Mouse (Mus musculus) kidney, postnatal 10 days (tissue): ENCODE results near the gene F2.
A peak's percentile ranks its signal among the peaks of the same experiment; 100 is the strongest.

ENCODE experiments used
- DNase-seq: peaks from one replicate; pipeline ENCODE4 v3.0.0; 2021; ENCODE audit warnings: mixed read lengths

The F2 gene

DNA sequence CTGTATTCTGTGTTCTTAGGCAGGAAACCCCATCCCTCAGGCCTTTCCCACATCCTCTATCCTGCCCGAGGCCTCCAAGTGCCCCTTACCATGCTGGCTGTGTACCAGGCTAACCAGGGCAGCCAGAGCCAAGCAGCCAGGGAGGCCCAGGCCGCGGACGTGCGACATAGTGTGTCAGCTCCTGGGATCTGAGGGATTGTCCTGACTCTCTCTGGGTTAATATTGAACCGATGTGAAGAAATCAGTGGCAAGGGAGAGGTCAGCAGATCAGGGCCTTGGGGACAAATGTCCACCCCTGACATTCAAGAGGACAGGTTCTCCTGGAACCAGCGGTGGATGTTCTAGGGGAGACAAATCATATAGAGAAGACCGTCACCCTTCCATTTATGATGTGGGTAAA lies at the start of gene F2:
F2 (minus strand) TSS at position 186 of the 400 bp plus-strand sequence.
- DNase-seq, result no peak

DNA sequence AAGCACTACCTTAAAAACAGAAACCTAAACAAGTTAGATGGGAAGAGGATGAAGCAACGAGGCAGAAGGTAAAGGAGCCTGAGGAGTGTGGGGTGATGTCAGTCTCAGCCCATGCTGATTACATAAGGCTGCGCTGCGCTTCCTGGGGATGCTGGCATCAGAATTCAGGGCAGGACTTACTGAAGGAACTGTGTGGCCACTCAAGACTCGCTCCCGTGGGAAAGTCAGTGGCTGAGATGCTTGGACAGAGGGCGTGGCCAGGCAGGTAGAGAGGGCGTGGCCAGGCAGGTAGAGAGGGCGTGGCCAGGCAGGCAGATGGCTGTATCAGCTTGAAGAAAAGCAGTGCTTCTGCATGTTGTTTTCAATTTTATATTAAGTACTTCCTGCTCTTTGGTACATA lies 47.7 kb upstream of the F2 start:
- no peak for DNase-seq

DNA sequence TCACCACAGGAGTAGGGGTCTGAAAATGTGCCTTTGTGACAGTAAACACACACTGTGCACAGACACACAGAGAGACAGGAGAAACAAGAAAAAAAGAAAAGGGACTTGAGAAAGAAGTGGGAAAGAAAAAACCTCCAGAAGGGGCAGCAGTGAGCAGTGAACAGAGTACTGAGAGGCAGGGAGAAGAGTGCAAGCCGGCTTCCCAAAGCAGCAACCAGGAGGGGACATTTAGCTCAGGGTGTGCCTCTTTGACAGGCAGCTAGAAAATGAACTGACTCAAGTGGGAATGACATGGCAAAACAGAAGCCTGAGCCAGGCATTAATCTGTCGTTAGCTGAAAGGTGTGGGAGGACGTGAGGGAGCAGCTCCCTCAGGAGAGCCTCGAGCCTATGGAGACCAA lies 46.6 kb upstream of the F2 start:
- DNase-seq, result peak; percentile 70

DNA sequence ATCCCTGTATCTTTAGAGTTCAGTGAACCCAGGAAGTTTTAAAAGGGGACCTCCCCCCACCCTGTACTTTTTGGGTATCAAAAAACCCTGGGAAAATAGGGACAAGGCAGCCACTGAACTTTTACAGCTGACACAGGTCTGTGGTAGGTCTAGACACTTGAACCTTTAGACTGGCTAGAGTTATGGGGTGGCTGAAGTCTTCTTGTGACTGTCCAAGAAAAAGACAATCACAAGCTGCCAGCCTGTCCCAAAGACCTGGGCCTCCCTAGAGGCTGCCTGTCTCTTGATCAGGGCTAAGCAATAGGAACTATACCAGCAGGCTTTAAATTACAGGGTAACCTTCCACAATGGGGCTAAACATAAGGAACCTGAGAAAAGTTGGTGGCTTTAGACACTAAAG lies 40.7 kb upstream of the F2 start:
- no peak for DNase-seq

DNA sequence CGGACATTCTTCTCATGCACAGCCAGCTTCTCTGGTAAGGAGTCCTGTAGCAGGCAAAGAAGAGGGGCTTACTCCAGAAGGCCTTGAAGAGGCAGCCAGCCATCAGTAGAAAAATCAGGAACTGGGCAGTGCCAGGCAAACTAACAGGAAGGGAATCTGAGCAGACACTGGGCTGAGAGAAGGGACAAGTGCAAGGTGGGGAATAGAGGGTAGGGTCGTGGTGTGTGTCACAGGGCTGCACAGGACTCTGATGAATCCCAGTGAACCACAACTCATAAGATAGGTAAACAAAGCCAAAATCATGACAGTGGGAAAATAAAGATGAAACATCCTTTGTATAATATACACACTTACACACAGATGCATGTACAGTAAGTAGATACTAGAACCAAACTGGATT lies 40.2 kb upstream of the F2 start:
- DNase-seq, result no peak

DNA sequence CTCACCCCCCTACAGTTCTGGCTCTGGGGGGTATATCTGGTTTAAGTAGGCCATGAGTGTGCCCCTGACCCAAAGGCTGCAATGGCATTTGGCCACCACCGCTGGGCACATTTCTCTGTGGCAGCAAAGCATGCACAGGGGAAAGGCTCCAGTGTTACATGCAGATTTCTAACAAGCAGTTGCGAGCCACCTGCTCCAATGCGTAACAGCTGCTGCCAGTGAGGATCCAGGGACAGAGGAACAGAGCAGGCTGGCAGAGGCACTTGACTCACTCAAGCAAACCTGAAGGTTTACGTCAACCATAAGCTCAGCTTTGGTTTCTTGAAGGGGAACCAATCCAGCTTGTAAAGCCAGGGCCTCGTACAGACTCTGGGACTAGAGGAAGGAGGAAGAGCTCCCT lies 38.7 kb upstream of the F2 start:
- DNase-seq, result no peak

DNA sequence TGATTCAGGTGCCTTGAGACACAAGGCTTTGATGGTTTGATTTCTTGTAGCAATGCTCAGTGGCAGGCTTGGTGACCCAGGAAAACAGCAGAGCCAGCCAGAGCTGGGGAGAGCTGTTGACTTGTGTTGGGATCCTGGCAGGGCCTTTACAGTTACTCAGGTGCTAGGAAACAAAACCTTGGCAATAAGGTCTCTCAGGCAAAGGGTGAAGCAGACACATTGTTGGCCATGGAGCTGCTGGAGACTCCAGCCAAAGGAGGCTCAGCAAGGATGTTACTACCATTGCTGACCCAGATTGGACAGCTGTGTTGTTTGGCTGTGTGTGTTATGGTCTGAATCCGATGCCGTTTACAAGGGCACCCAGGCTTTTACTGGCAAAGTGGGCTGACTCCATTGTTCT lies 37.4 kb upstream of the F2 start:
- no peak for DNase-seq

DNA sequence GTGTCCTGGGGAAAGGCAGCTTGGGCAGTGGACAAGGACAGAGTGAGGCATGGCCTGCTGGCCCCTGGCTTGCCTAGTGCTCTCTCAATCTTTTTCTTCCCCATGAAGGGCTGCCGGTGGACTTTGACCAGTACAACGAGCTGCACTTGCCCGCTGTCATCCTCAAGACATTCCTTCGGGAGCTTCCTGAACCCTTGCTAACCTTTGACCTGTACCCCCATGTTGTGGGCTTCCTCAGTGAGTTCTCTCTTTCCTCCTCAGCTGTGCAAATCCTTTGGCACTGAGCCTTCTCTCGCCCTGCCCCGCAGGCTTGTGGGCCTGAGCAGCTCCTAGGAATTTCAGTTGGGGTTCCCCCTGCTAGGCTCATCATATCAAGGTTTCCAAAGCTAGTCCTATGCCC lies 33.8 kb upstream of the F2 start:
- peak; percentile 33 for DNase-seq

DNA sequence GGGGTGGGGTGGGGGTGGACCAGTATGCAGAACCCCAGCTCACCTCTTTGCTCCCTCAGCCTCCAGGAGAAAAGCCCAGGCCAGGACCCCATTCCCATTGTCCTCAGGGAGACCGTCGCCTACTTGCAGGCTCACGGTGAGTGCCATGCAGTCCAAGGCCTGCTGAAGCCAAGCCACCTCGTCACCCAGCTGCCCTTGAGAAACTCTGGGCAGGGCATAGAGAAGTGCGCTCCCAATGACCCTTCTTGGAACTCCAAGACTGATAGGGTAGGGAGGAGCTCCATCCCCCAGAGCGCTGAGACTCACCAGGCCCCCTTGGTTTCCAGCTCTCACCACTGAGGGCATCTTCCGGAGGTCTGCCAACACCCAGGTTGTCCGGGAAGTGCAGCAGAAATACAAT lies 33.1 kb upstream of the F2 start:
- DNase-seq, result no peak

DNA sequence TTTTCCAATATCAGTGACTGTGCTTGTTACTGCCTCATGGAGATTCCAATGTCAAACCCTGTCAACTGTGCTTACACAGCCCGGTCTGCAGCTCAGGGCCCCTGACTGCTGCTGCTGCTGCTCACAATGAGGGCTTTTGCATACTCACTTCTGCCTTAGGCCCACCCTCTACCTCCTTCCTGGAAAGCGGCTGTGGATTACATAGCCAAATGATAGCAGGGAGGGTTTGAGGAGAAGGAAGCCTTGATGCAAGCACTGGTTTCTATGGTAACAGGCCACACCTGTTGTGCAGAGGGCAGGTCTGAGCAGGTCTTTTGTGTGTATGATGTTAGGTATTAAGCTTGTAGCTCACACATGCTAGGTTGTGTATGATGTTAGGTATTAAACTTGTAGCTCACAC lies 31.5 kb upstream of the F2 start:
- no peak for DNase-seq

DNA sequence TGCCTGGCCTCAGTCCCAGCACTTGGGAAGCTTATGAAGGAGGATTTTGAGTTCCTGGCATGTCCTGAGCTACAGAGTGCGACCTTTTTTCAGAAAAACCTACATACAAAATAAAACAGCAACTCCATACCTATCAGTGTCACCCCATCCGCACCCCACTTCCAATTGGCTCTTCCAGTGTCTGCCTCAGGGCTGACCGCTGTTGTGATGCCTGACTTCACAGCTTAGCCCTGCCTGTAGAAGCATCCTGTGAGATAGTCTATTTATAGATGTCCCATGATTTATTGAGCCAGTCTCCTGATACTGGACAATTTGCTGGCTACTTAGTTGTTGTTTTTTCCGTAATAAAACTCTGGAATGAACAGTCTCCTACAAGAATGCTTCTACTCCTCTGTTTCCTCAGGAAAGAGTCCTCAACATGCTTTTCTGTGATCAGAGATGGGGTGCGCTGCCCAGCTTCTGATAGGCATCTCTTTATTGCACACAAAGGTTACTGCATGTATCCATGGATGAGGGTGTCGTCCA lies 30.2 kb upstream of the F2 start:
- DNase-seq, result no peak

DNA sequence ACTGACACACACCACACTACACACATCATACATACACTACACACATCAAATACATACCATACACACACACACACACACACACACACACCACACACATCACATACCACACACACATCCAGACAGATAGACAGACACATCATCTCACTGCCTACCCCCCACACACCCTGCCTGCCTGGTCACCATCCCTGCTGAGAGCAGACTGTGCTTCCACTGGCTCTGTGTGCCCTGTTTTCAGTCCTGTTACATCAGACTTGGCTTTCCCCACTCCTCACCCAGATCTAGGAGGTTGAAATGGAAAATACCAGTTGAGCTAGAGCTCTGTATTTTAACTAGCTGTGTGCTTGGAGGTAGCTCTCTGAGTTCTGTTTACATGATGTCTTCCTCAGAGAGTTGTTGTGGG lies 28.6 kb upstream of the F2 start:
- no peak for DNase-seq

DNA sequence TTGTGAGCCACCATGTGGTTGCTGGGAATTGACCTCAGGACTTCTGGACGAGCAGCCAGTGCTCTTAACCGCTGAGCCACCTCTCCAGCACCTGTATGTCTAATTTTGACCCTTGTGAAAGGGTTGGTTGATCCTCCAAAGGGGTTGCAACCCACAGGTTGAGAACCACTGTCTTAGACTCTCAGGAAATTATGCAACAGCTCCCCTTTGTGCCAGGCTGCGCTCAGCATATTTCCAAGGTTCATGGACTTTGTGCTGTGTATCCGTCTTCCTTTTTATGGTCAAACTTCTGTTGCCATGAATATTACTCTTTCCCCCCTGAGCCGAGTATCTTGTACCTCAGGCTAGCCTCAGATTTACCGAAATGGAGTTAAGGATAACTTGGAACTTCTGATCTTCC lies 24.8 kb upstream of the F2 start:
- DNase-seq, result no peak

DNA sequence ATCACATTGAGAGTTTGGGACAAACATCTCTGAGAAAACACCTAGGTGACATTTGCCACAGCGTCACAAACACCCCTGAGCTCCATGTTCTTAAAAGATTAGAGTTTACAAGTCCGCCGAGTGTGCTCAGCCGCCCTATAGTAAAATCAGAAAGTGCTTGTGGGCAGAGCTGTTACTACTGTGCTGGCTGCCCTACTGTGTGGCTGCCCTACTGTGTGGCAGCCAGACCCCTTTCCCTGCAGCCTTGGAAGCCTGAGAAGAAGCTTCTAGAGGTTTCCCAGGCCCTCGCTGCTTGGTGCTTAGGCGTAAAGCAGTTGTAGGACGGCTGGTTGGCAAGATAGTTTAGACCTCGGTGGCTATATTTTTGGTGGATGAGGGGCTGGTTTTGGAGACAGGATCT lies 23.4 kb upstream of the F2 start:
- DNase-seq, result no peak

DNA sequence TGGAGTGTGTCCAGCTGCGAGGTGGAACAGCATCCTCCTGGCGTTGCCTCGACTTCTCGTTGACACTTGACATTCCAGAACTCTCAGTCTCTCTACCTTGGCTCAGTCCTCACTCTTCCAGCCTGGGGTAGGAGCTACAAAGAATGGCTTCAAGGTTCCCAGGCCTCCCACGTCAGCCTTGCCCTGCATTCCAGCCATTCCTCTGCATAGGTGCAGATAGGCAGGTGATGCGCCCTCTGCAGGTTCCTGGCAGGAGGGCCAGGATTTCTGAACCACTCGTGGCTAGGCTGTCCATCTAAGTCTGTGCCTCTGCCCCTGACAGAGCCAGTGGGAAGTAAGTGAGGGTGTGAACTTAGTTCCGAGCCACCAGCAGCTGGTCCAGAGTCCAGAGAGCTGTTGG lies 20.6 kb upstream of the F2 start:
- DNase-seq, result peak; percentile 49

DNA sequence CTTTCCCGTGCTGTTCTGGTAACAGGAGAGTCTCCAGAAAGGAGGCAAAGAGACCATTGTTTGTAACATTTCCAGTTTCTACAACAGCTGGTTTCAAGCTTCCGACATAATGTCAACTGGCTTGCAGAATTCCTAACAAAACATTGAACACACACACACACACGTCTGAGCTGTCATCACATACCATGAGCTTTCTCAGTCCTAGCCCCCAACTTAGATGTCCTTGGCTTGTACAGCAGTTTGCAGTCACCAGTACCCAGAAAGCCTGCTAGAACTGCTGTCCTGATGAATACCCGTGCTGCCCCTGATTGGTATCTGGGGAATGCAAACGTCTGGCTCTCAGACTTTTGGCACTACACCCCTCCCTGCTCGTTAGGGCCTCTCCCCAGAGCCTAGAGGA lies 19.6 kb upstream of the F2 start:
- DNase-seq, result no peak

DNA sequence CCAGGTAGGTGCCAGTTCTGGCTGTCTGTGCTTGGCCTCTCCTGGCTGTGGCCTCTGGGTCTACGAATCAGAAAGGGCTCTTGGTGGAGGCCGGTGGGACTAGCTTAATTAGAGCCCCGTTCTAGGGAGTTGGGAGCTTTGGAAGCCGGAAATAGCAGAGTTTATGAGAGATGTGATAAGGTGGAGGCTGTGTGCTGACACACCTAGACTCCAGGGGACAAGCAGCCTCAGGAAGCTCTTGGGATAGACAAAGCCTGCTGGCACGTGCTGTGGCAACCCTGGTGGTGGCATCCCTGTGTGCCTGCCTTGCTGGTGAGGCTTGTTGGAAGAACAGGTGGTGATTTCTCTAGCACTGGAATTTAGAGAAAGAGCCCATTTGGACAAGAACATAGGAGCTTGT lies 19.2 kb upstream of the F2 start:
- no peak for DNase-seq

DNA sequence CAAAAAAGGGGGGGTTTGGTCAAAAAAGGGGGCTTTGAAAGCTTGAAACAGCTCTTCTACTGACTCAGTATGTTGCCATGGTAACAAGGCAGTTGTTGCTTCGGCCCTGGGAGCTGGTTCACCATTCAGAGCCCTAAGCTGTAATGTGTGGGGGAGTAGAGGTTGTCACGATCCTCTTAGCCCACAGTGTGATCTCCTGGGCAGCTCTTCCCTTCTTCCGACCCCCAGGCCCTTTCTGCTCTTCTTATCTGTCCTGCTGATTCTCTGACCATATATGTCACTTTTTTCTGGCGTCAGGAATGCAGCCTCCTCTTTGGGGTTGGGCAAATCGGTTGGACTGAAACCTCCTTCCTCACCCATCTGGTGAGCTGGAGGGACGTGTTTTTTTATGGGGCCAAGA lies 16.6 kb upstream of the F2 start:
- no peak for DNase-seq

DNA sequence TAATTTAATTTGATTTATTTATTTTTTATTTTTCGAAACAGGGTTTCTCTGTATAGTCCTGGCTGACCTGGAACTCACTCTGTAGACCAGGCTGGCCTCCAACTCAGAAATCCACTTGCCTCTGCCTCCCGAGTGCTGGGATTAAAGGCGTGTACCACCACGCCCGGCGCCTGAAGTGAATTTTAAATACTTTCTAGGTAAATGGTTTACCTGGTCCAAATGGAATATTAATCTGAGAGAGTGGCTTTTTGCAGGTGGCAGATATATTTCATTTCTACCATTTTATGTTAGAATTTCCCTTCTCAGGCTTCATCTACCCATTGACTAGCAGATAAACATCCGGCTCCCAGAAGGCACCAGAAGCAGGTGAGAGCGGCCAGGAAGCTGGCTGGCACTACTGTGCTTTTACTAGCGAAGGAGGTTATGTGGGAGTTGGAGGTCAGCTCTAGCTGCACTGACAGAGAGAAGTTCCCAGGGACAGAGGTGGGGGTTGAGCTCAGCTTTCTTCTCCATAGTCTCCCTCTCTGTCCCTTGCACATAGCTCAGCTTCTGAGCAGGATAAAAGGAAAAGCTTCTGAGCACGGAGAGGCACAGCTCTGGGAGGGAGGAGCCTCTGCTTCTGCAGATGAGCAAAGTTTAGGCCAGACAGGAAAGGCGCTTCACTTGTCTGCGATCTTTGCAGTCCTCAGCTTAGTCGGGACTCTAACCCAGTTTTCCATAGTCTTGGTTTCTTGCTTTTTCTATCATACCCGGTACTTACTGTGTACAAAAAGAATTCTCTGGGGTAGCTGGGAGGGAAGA lies 15.4 kb upstream of the F2 start:
- no peak for DNase-seq

DNA sequence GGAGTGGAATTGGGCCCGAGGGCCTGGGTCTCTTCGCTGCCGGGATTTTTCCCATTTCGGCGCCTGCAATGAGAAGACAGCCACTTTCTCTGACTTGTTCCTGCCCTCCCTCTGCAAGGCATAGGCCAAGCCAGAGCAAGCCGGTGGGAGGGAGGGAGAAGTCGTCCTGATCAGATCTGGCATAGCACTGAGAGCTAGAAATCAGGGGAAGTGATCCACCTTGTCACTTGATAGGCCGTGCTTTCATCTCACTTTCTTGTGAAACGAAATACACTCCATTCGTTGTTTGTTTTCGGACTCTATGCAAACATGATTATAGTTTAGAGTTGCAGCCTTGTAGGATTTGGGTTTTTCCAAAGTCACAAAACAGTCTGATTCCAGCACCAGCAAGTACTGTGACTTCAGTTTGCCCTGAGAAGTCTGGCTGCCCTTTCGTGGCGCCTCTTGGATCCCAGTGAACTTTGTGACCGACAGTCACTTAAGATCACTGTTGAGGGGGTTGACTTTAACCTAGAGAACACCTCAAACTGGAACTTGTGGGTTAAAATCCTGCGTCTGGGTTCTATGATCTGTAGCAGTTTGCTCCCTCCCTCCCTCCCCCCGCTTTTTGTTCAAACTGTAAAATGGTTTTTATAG lies 14.3 kb upstream of the F2 start:
- no peak for DNase-seq

DNA sequence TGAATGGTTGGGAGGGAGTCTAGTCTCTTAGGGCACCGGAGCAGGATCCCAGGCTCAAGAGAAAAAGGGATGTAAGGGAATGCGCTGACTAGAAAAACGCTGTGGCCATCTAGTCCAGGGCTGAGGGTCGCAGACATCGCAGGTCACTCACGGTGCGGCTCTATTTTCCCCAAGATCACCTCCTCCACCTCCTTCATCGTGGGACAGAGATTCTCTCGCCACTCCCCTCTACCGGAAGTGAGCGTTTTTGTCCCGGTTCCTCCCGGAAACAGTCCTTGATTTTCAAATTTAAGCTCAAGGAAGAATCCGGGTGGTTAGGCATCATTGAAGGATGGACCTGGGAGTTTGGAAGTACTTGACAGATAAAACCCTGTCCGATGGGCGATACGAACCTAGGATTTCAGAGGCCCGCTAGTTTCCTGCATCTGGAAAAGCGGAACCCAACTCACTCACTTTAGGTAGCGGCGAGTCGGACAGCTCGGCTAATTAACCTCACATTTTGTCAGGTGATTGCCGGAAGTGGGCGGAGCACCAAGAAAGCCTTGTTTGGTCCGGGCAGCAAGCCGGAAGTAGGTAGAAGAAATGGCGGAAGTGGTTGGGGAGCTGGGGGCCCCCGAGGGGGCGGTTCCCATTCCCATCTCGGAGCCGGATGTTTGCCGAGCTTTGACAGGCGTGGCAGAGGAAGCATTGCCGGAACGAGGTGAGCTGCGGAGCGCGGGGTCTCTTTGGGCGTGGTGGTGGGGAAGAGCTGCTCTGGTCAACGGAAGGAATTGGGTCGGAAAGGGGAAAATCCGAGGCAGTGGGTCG lies 13.5 kb upstream of the F2 start, which contains the start of the genes Zfp408 and Arhgap1:
Zfp408 (minus strand) TSS at position 239 of the 807 bp plus-strand sequence.
Arhgap1 (plus strand) TSS at position 308 of the 807 bp plus-strand sequence.
- DNase-seq, result peak; percentile 98

DNA sequence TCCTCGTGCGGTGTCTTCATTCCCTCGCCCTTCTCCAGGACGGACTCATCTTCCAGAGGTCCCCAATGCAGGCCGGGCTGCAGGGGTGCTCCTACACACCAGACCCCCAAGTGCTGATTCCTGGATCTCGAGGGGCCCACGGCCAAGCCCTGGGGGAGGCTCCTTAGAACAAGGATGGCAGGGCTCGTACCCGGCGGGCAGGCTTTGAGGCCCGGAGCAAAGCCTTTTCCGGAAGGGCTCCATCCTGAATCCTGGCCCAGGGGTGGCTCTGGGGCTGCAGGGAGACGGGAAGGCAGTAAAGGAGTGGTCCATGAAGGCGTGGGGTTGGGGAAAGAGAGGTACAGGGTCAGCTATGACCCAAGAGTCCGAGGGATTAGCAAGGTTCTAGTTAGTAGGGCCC lies 12.9 kb upstream of the F2 start:
- DNase-seq, result peak; percentile 38

DNA sequence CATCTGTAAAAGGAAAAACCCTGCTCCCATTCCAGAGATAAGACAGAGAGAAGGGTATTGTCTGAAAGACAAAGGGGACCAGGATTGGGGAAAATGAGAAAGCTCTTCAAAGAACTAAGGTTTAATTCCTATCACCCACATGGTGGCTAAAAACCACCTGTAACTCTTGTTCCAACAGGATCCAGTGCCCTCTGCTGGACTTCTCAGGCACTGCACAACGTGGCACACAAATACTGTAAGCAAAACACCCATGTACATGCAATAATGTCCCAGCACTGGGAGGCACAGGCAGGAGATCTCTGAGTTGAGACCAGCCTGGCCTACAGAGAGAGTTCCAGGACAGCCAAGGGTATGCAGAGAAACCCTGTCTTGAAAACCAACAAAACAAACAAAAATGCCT lies 10.5 kb upstream of the F2 start:
- peak; percentile 77 for DNase-seq

DNA sequence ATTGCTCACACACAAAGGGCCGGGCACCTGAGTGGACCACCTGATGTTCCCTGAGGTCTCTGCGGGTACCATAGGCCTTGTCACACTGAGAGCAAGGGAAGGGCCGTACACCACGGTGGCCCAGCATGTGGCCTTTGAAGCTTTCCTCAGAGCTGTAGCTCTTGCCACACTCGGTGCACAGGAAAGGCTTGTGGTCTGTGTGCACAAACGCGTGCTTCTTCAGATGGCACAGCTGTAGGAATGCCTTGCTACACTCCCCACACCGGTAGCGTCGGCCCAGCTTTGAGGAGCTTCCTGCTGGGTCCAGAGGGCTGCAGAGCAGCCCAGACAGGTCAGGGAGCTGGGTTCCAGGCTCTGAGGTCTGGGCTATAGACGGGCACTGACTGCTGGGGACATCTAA lies 9.6 kb upstream of the F2 start:
- DNase-seq, result no peak
